Mouse (Mus musculus) embryo, embryonic 11.5 days (tissue): ENCODE data around the gene Slc22a7.
A peak's percentile ranks its signal among the peaks of the same experiment; 100 is the strongest.

ENCODE experiments used
- DNase-seq: peaks from one replicate; pipeline ENCODE4 v3.0.0-alpha.2; 2012; ENCODE audit warnings: low read depth, low spot score

Slc22a7 gene

DNA sequence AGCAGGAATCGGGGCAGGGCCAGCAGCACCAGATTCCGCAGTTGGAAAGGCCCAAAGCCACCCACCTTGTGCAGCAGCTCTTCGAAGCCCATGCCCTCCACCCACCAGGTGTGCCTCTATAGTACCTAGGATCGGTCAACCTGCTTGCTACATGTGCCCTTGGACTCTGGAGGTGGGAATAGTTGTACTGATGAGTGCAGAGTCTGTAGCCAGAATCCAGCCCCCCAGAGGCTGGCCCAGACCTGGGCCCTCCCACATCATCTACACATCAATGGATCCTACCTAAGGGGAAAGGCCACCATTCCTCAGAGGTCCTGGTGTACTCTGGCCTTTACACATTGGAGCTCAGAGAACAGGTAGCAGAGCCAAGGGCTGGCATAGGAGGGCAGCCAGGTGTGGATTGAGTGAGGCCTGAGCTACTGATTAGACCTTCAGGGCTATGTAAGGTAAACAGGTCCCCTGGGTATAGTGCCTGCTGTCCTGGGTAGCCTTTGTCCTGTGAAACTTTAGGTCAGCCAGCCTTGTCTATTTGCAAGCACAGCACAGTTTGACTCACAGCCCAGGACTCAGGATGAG lies at the start of gene Slc22a7:
Slc22a7 (minus strand) TSS at position 160 of the 576 bp plus-strand sequence.
- no peak for DNase-seq

- DNase-seq: no peak
Measured at GRCm38 (mm10) chr17:46487431-46487830, 49.2 kb upstream of the Slc22a7 start, which contains the start of gene Ttbk1. TSS of gene Ttbk1 (minus strand) at chr17:46487675.

DNA sequence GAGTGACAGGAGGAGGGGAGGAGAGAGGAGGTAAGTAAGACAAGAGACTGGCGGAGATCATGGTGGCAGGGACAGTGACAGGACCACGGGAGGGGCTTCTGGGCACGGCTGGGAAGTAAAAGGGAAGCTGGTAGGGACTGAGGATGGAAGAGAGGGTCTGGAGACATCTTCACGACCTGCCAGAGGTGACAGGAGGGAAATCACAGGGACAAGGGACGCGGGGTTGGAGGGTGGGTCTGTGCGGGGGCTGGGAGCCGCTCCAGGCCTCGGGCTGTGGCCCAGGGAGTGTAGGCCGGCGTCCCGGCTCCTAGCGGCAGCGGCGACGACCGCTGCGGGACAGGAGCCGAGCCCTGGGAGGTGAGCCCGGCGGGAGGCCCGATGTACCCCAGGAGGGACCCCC lies 48.7 kb upstream of the Slc22a7 start:
- no peak for DNase-seq

GRCm38 (mm10) chr17:46484461-46484875 lies 46.2 kb upstream of the Slc22a7 start:
- DNase-seq: no peak

DNA sequence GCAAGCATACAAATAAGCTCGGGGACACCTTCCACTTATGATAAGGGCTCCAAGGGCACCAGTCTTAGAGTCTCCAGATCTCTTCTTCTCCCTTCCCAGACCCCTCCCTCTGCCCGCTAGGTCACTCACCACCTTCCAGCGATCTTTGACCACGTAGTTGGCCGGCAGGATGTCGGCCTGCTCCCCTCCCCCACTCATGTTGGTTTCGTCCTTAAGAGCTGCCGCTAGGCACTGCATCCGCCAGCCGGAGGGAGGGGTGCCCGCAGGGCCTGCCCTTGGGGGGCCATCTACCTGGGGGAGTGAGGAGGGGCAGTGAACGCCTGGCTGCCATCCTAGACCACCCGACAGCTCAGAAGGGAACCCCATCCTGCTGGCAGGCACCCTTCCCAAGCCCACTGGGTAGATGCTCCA lies 45.8 kb upstream of the Slc22a7 start:
- DNase-seq: no peak

- DNase-seq: peak; percentile 23
Measured at GRCm38 (mm10) chr17:46483561-46484001, 45.3 kb upstream of the Slc22a7 start.

- no peak for DNase-seq
Measured at GRCm38 (mm10) chr17:46477286-46477685, 39.0 kb upstream of the Slc22a7 start.

DNA sequence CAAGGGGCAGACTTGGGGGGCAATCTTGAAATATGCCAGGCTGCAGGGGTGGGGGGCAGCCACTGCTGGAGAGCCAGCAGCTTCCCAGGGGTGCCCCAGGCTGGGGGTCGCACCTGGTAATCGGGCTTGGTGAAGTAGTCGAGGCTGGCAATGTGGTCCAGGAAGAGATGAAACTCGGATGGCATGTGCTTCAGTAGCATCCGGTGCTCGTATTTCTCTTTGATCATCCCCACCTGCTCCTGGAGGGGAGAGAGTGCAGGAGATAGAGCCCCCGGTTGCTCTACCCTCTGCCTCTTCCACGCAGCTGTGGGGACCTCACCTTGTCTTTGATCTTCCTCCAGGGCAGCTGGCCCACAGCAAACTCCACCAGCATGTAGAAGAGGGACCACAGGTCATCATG lies 38.3 kb upstream of the Slc22a7 start:
- DNase-seq: no peak

DNA sequence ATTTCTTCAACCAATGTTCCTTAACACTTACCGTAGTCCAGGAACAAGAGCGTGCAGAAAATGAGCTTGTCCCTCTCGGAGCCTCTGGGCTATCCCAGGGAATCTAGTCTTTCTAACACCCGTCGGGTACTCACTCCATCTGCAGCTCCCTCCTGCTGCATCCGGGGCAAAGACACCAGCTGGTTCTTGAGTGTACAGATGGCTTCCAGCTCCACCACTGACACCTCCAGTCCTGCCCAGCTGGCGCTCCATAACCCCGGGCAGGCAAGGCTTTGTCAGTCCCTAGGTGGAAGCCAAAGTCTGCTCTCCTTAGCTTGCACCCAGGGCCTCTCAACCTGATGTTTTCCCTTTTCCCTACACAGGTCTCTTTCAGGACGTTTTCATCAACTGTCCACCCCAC lies 29.6 kb upstream of the Slc22a7 start:
- no peak for DNase-seq

DNA sequence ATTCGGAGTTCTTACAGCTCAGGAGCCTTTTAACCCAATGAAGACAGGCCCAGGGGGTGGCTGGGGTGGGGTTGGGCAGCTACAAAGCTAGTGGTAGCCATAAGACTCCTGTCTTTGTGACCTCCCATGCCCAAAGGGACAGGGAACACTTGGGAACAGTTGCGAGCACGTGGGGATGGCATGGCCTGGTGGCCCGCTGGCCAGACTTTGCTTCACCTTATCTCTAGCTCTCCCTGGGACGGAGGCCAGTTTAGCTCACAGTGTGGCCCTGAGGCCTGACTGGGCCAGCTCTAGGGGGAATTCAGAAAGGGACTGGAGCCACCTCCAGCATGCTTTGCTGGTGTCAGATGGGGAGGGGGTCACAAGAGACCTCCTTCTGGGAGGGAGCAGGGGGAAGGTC lies 24.0 kb upstream of the Slc22a7 start:
- DNase-seq: no peak

GRCm38 (mm10) chr17:46461347-46461746 lies 23.1 kb upstream of the Slc22a7 start:
- no peak for DNase-seq

GRCm38 (mm10) chr17:46460673-46461072 lies 22.4 kb upstream of the Slc22a7 start:
- no peak for DNase-seq

DNA sequence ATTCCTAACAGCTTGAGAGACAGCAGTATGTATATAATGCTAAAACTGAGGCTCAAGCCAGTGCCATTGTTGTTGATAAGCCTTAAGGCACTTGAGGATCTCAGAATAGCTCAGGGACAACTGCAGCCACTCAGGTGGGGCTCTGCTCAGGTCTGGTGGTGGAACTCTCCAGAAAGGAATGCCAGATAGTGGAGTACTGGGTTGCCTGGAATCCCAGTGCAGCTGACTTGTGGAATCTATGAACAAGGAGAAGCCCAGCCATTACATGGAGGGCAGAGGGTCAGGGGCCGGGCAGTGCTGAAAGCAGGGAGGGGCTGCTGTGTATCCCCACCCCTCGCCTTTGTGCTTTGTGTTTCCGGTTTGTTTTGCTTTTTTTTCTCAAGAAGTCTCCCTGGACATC lies 20.2 kb upstream of the Slc22a7 start:
- no peak for DNase-seq

GRCm38 (mm10) chr17:46457791-46458190 lies 19.5 kb upstream of the Slc22a7 start:
- DNase-seq: no peak

GRCm38 (mm10) chr17:46455110-46455691 lies 16.9 kb upstream of the Slc22a7 start:
- DNase-seq: no peak

DNA sequence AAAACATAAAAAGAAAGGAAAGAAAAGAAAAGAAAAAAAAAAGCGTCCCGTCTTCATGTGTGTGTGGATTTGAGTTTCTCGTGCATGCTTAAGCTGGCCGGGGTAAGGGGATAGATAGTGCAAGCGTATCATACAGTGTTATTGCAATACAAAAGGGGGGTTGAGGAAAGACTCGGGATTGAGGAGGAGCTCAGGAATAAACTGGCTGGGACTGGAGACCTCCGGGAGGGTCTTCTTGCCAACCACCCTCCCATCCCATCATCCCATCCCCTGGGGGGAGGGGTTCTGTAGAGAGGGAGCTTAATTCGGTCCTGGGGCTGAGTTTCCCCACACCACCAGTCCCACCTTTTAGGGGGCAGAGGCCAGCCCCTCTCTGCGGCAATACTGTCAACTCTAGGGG lies 16.3 kb upstream of the Slc22a7 start:
- no peak for DNase-seq

GRCm38 (mm10) chr17:46453970-46454411 lies 15.7 kb upstream of the Slc22a7 start:
- DNase-seq: no peak

GRCm38 (mm10) chr17:46453302-46453948 lies 15.2 kb upstream of the Slc22a7 start:
- DNase-seq: no peak

GRCm38 (mm10) chr17:46452683-46453082 lies 14.4 kb upstream of the Slc22a7 start:
- DNase-seq: no peak

DNA sequence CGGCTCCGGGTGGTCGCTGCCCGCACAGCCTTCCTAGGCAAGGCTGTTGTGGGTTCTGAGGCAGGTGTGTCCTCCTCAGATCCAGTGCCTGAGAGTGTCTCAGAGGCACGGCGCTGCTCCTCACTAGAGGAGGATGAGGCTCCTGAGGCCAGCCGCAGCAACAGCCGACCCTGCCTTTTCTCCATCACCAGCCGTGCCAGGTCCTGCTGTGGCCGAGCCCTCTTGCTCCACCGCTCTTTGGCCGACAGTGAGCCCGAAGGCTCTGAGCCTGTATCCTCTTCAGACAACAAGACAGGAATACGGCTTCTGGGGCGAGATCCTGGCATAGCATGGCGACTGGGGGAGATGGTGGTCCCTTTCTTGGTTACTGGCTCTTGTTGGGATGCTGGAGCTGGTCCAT lies 8.0 kb upstream of the Slc22a7 start:
- no peak for DNase-seq

DNA sequence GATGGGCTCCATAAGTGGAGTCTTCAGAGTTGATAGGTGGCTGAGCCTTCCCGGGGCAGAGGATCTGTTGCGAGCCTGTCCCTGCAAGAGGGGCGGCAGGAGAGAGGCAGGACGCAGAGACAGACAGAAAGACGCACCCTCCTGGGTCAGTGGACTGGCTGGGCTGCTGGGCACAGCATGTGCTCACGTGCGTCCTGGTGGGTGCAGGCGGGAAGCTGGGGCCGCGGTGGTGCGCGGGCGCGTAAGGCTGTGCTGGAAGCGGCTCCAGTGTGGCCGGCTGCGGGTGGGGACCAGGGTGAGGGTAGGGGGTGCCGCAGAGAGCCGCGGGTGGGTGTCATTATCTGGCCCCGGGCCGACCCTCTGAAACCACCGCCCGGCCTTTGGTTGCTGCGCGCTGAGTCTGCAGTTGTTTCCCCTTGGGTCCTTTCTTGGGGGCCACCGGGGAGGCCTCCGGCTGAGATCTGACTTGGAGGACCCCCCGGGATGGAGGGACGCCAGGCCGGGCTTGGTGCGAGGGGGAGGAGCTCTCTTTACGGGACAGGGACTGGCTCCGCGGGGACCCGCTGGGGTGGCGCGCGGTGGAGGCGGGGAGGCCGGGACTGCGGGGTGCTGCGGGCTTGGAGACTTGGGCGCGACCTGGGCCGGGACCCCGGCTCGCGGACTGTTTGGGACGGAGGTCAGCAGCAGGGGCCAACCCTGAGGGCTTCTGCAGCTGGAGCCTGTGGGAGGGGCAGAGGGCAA lies 6.8 kb upstream of the Slc22a7 start:
- no peak for DNase-seq

DNA sequence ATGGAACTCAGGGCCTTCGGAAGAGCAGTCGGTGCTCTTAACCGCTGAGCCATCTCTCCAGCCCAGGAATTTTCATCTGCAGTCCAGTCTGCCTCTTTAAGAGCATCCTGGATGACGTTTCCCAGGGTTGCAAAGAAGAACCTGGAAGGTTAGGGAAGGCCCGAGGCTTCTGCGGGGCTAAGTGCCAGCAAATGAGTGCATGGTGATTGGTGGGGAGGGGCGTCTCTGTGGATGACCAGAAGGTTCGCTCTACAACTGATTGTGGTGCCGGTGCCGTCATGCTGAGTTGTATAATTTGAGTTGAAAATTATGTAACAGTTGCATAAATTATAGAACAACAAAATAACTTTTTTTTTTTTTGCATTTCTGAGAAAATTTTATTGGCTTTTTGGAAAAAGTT lies 919 bp upstream of the Slc22a7 start:
- no peak for DNase-seq
